In genomic region chrX:159872521-159872920, GRCm38 (mm10) we compare ENCODE assay signal across 23 mouse cellular contexts.
"Had no signal": no experiment of that assay in that cellular context is flagged by ENCODE, and none has a peak within 500 bp of the region (broad histone marks: within the 10 kb centered on the region; RNA-seq: fewer than 3 reads in every experiment).

No protein-coding gene starts in this region.

- H3K27ac ChIP-seq: gastrocnemius, adult 2 months; heart, embryonic 13.5 days; heart, embryonic 15.5 days; hindbrain, embryonic 13.5 days; hindbrain, embryonic 15.5 days; hindbrain, postnatal 0 days; left cerebral cortex, adult 2 months; limb, embryonic 13.5 days; limb, embryonic 15.5 days; liver, embryonic 12.5 days; liver, embryonic 14.5 days had no signal

- ATAC-seq: hindbrain, postnatal 0 days; intestine, embryonic 16.5 days; liver, embryonic 12.5 days had no signal

- H3K4me3 ChIP-seq: gastrocnemius, adult 2 months; heart, embryonic 13.5 days; heart, embryonic 15.5 days; hindbrain, embryonic 13.5 days; hindbrain, embryonic 15.5 days; left cerebral cortex, adult 2 months; limb, embryonic 13.5 days; limb, embryonic 15.5 days; liver, embryonic 12.5 days had no signal

- H3K27me3 ChIP-seq: heart, embryonic 13.5 days; heart, embryonic 15.5 days had no signal

- H3K4me2 ChIP-seq: heart, embryonic 11.5 days; heart, embryonic 13.5 days; heart, embryonic 15.5 days; hindbrain, embryonic 13.5 days; hindbrain, embryonic 15.5 days; limb, embryonic 13.5 days; limb, embryonic 15.5 days; liver, embryonic 12.5 days had no signal

- H3K9me3 ChIP-seq: heart, embryonic 13.5 days; heart, embryonic 15.5 days; hindbrain, embryonic 13.5 days; hindbrain, embryonic 15.5 days; limb, embryonic 13.5 days; limb, embryonic 15.5 days; liver, embryonic 12.5 days had no signal

- H3K9ac ChIP-seq: heart, embryonic 13.5 days; heart, embryonic 15.5 days; hindbrain, embryonic 13.5 days; hindbrain, embryonic 15.5 days; limb, embryonic 13.5 days; limb, embryonic 15.5 days; liver, embryonic 12.5 days; liver, embryonic 14.5 days had no signal

- DNase-seq: gastrocnemius, adult 2 months; gastrocnemius, postnatal 10 days; gastrocnemius, postnatal 25 days; heart, adult 18-20 months; heart, postnatal 14 days; heart, postnatal 36 days; kidney, adult 11 months; kidney, adult 8-10 months; kidney, postnatal 14 days; kidney, postnatal 36 days; left cerebral cortex, postnatal 4 days had no signal

- H3K36me3 ChIP-seq: heart, embryonic 13.5 days; heart, embryonic 15.5 days; hindbrain, embryonic 13.5 days; hindbrain, embryonic 15.5 days; limb, embryonic 13.5 days; limb, embryonic 15.5 days; liver, embryonic 12.5 days had no signal

- H3K4me1 ChIP-seq: heart, embryonic 13.5 days; heart, embryonic 15.5 days; hindbrain, embryonic 13.5 days; hindbrain, embryonic 15.5 days; limb, embryonic 13.5 days; limb, embryonic 15.5 days; liver, embryonic 12.5 days had no signal
